Mouse (Mus musculus): ENCODE data around the gene Tecpr1.

GRCm38 (mm10) chr5:144271118-144271517 lies 47.7 kb upstream of the Tecpr1 start:
- no peak for TF ChIP-seq POLR2A (IDR thresholded peaks at IDR 0.05; ENCODE audit: low read depth, low read length)
- no peak for TF ChIP-seq CTCF (IDR thresholded peaks at IDR 0.05; ENCODE audit: extremely low read depth, insufficient read depth, insufficient read length, insufficient replicate concordance)
